Mouse (Mus musculus): ENCODE results near the gene Hexim2.

The Hexim2 gene

GRCm38 (mm10) chr11:103141101-103141943, 9.1 kb downstream of the Hexim2 start:
- DNase-seq (ENCODE audit: low spot score in 2 of 2) = peak; percentile 74 to 75

DNA sequence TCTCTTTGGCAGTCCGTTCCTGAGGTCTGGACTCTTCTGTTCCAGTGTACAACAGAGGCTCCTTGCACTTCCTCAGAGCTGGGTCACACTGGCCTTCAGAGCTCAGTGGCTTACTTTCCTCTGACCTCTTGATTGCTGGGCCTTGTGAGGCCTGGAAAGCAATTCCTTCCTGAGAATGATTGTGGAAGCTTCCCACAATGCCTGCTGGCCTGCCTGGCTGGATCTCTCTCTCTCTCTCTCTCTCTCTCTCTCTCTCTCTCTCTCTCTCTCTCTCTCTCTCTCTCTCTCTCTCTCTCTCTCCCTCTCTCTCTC, 9.7 kb downstream of the Hexim2 start:
- no peak for DNase-seq (ENCODE audit: low spot score in 2 of 2)

DNA sequence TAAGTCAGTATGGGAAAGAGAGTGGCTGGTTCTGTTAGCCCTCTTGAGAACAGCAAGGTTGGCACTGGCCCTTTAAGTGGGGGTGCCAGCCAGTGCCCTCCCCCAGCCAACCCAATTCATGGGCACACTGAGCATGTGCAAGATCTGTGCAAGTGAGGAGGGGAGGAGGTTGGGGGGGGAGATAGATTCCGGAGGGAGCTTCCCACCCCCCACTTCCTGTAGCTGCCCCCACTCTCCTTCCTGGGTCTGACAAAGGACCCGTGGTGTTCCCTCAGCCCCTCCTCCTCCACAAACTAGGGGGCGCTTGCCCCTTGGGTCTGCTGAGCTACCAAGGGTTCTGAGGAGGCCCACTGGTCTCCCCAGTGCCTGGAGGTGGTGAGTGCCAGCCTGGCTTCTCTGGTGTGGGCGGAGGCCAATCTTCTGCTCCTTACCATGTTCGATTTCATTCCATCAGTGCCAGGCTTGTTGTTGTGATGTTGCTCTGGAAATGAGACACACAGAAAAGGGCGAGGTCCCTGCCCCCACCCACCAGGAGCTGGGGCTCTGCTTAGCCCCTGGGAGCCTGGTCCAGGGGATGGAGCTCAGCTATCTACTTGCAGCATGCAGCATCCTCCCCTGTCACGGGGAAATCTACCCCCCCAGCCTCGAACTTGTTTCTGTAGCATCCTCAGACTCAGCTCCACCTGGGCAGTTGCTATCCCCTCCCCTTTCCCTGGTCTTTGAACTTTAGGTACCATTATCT, 10.4 kb downstream of the Hexim2 start:
- DNase-seq (ENCODE audit: low spot score in 2 of 2) = peak in 1 of 2 experiments; percentile 59

GRCm38 (mm10) chr11:103144309-103145285, 12.4 kb downstream of the Hexim2 start:
- no peak for DNase-seq (ENCODE audit: low spot score in 2 of 2)

GRCm38 (mm10) chr11:103146386-103146785, 14.2 kb downstream of the Hexim2 start:
- no peak for DNase-seq (ENCODE audit: low spot score in 2 of 2)

GRCm38 (mm10) chr11:103147766-103148165, 15.5 kb downstream of the Hexim2 start:
- DNase-seq (ENCODE audit: low spot score in 2 of 2) = no peak

DNA sequence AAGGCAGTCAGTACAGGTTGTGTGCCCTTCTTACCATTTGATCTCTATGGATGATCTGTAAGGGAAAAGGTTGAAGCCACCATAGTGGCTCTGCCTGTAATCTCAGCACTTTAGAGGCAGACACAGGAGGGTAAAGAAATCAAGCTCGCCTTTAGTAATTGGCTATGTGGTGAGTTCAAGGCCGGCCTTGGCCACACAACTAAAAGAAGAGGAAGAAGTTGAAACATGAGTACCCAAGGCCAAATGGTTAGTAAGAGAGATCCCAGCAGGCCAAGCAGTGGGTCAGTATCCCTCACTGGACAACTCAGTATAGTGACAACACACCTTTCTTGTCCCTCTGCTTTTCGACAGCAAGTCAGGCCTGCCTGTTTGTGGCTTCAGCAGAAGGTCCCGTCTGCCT, 17.5 kb downstream of the Hexim2 start:
- DNase-seq (ENCODE audit: low spot score in 2 of 2) = no peak

- peak; percentile 91 to 95 for DNase-seq (ENCODE audit: low spot score in 2 of 2)
Observed at GRCm38 (mm10) chr11:103158621-103159478, 26.6 kb downstream of the Hexim2 start.

GRCm38 (mm10) chr11:103160738-103161137, 28.5 kb downstream of the Hexim2 start:
- no peak for DNase-seq (ENCODE audit: low spot score in 2 of 2)

GRCm38 (mm10) chr11:103161449-103161848, 29.2 kb downstream of the Hexim2 start:
- no peak for DNase-seq (ENCODE audit: low spot score in 2 of 2)

- DNase-seq (ENCODE audit: low spot score in 2 of 2) = no peak
Observed at GRCm38 (mm10) chr11:103162132-103162531, 29.9 kb downstream of the Hexim2 start.

DNA sequence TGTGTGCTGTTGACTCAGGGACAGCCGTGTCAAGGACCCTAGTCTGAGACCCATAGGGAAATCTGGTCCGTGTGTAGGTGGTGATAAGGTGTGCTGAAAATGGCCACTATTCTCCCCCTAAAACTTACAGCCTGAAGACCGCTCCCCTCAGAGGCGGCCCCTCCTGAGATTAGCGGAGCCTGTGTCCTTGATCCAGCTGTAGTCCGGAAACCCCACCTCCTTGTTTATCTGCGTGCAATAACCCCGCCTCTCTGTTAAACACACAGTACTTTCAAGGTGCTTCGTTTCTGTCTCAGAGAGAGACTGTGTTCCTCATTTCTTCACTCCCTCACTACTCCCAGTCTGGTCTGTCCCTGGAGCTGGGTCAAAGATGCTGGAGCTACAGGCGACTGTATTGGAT, 32.2 kb downstream of the Hexim2 start:
- no peak for DNase-seq (ENCODE audit: low spot score in 2 of 2)

- DNase-seq (ENCODE audit: low spot score in 2 of 2) = peak in 1 of 2 experiments; percentile 76
Observed at GRCm38 (mm10) chr11:103168690-103169390, 36.6 kb downstream of the Hexim2 start.

DNA sequence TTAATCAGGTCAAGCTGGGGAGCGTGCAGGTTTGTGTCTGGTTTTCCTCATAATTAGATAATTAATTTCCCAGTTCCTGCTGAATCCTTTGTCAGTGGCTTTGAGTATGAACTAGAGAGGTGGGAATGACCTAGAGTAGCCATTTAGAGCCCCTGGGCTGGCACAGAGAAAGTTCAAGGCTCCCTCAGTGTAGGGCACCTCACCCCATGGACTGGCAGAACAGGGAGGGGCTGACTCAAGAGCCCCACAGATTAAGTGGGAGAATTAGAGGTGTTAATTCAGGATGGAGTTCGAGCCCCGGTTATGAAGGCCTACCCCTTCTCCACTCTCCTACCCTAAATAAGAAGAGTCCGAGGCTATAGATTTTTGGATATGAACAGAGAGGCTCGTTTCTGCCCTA, 37.4 kb downstream of the Hexim2 start:
- DNase-seq (ENCODE audit: low spot score in 2 of 2) = no peak

- no peak for DNase-seq (ENCODE audit: low spot score in 2 of 2)
Observed at GRCm38 (mm10) chr11:103170111-103170493, 37.9 kb downstream of the Hexim2 start.

DNA sequence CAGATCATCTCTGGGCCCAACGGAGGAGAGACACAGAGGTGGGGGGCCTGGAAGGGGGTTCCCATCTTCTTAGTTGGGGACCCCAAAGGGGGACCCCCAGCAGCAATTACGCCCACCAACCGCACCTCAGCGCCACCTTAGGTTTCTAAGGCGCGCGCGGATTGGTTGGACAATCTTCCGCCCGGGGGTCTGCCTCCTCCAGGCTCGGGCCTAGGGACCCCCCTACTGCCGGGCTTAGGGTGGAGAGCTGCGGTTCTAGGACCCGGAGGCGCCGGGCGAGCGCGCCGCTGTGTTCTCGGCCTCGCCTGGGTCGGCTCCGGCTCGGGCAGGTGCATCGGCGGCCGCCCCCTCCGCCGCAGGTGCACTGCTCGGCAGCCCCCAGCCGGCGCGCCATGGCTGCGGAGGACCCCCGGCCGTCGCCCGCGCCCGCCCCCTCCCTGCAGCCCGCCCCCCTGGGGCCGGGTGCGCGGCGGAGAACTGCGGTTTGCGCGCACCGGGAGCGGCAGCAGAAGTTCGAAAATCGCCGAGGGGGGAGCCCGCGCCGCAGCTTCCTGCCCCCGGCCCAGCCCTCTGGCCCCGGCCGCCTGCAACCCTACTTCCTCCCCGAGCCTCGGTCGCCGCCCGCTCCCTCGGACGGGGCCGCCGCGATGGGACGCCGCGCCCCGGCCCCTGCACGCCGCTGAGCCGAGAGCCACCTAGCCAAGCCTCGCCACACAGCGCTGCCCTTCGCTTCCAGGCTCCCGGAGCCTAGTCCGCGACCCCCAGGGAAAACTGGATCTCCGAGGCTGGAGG, 38.5 kb downstream of the Hexim2 start, which contains the start of gene Fmnl1:
TSS of gene Fmnl1 (plus strand) at position 614 of the 792 bp plus-strand sequence.
- peak; percentile 52 to 69 for DNase-seq (ENCODE audit: low spot score in 2 of 2)

- no peak for DNase-seq (ENCODE audit: low spot score in 2 of 2)
Observed at GRCm38 (mm10) chr11:103171286-103171620, 39.0 kb downstream of the Hexim2 start.

DNA sequence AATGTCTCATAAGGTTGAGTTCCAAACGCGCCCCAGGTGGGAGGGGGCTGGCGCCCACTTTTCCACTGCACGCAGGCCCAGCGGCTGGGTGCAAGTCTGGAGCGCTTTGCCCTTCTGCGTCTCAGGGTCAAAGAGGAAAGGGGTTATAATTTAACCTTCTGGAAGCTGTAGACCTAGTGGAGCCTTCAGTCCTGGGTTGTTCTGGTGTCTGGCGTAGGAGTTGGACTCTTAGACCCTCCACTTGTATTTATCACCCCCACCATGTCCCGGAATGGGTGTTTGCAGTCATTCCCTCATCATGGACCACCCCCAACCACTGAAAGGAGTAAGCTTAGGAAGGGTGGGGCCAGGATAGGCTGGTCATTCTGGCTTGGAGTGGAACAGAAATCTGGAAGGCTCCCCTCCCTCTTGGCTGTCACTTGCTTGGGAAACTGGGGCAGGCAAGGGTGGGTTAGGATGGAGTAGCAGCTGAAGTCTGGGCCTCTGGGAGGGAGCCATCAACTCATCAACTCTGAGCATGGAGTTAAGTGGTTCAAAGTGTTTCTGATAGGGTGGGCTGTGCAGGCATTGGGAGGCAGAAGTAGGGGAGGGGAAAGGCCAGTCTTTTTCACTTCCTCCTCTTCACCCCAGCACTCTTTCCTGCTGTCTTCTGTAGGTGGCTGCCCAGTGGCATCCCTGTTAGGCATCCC, 39.6 kb downstream of the Hexim2 start:
- DNase-seq (ENCODE audit: low spot score in 2 of 2) = peak; percentile 50 to 66
